Mouse (Mus musculus) CH12.LX (cell line): ENCODE data around the gene Rdh5.

ENCODE experiments used
- CTCF ChIP-seq, 2 experiments: IDR thresholded peaks in 1 of 2; conservative IDR thresholded peaks in 1 of 2; 2 replicates each; pipeline ENCODE4 v1.5.1; 2011 to 2012; ENCODE audit warnings: low read depth in 2 of 2, low read length in 2 of 2, improper control_type of control experiment in 1 of 2, inconsistent platforms in 1 of 2, mild to moderate bottlenecking in 1 of 2, moderate library complexity in 1 of 2
- ELF1 ChIP-seq: IDR thresholded peaks from 2 replicates; pipeline ENCODE4 v1.6.1; 2014; ENCODE audit warnings: low read depth, mild to moderate bottlenecking, inconsistent platforms, low read length, improper control_type of control experiment
- EP300 ChIP-seq: IDR thresholded peaks from 2 replicates; pipeline ENCODE4 v1.6.1; 2011; ENCODE audit warnings: low read length, improper control_type of control experiment
- ETS1 ChIP-seq: conservative IDR thresholded peaks from 2 replicates; pipeline ENCODE4 v1.6.1; 2012; ENCODE audit warnings: low read depth, mild to moderate bottlenecking, inconsistent platforms, low read length, improper control_type of control experiment, moderate library complexity
- JUND ChIP-seq: conservative IDR thresholded peaks from 2 replicates; pipeline ENCODE4 v1.6.1; 2011; ENCODE audit warnings: low read depth, low read length, improper control_type of control experiment
- NRF1 ChIP-seq: IDR thresholded peaks from 2 replicates; pipeline ENCODE4 v1.6.1; 2014; ENCODE audit warnings: low read depth, mild to moderate bottlenecking, inconsistent platforms, low read length, improper control_type of control experiment, moderate library complexity
- POLR2A ChIP-seq: IDR thresholded peaks from 2 replicates; pipeline ENCODE4 v1.6.1; 2011; ENCODE audit warnings: low read depth, mild to moderate bottlenecking, improper control_type of control experiment, low read length
- USF1 ChIP-seq: IDR thresholded peaks from 2 replicates; pipeline ENCODE4 v1.6.1; 2014; ENCODE audit warnings: low read depth, mild to moderate bottlenecking, inconsistent platforms, low read length, improper control_type of control experiment
- ZNF384 ChIP-seq: IDR thresholded peaks from 2 replicates; pipeline ENCODE4 v1.6.1; 2012; ENCODE audit warnings: low read depth, low read length, improper control_type of control experiment, inconsistent platforms

DNA sequence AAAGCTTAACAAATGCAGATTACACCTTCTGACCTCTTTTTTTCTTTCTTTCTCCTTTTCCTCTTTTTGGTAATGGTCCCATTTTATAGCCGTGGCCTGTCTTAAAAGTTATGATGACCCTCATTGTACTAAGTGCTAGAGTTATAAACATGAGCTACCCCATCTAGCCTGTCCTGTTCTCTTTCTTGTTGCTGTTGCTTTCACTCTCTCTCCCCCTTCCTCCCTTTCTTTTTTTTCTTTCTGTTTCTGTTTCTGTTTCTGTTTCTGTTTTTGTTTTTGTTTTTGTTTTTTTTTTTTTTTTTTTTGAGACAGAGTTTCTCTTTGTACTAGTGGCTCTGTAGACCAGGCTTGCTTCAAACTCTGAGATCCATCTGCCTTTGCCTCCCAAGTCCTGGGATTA is 56.2 kb downstream of the Rdh5 start:
- TF ChIP-seq EP300, result no peak
- TF ChIP-seq ZNF384, result no peak
- no peak for TF ChIP-seq POLR2A
- no peak for TF ChIP-seq USF1
- no peak for TF ChIP-seq ETS1
- TF ChIP-seq JUND, result no peak
- TF ChIP-seq CTCF (conservative IDR thresholded peaks at IDR 0.05 in 1 of 2, IDR thresholded peaks at IDR 0.05 in 1 of 2; ENCODE audit: low read depth in 2 of 2, low read length in 2 of 2), result no peak
- no peak for TF ChIP-seq ELF1
- no peak for TF ChIP-seq NRF1
